17 mouse cellular contexts compared by ENCODE assay signal in the genomic region with DNA sequence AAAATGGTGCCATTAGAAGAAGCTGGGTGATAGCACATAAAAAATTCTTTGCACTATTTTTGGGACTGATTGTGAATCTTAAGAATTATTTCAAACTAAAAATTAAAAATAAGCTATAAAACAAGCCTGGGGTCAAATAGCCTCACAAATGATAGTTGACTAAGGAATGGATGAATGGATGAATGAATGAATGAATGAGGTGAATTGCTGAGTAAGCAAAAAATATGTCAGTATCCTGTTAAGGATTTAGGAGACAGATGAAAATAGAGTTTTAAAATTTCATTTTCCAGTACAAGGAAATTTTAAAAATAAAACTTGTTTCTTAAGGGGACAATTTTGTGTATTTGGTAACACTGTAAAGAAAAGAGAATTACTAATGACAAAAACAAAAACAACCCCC.
"Had no signal": no experiment of that assay in that cellular context is flagged by ENCODE, and none has a peak within 500 bp of the region (broad histone marks: within the 10 kb centered on the region; RNA-seq: fewer than 3 reads in every experiment).

No protein-coding gene starts in this region.

- H3K9ac ChIP-seq: liver, embryonic 12.5 days; liver, embryonic 14.5 days; midbrain, embryonic 12.5 days; neural tube, embryonic 13.5 days; neural tube, embryonic 15.5 days had no signal

- H3K4me2 ChIP-seq: liver, embryonic 12.5 days; midbrain, embryonic 12.5 days; neural tube, embryonic 13.5 days; neural tube, embryonic 15.5 days had no signal

- H3K9me3 ChIP-seq: liver, embryonic 12.5 days; midbrain, embryonic 10.5 days; midbrain, embryonic 12.5 days; neural tube, embryonic 13.5 days; neural tube, embryonic 15.5 days had no signal

- H3K4me1 ChIP-seq: liver, embryonic 12.5 days; midbrain, embryonic 10.5 days; midbrain, embryonic 12.5 days; neural tube, embryonic 13.5 days; neural tube, embryonic 15.5 days had no signal

- ATAC-seq: liver, embryonic 12.5 days; lung, postnatal 0 days; midbrain, embryonic 16.5 days had no signal

- H3K27me3 ChIP-seq: liver, embryonic 12.5 days; midbrain, embryonic 12.5 days; neural tube, embryonic 13.5 days; neural tube, embryonic 15.5 days had no signal

- DNase-seq: lung, adult 18-20 months; lung, postnatal 4 days; midbrain, embryonic 14.5 days; retina, postnatal 1 day; right cerebral cortex, adult 18-20 months; thymus, adult 18-20 months; thymus, postnatal 14 days; thymus, postnatal 36 days had no signal

- H3K27ac ChIP-seq: liver, embryonic 12.5 days; liver, embryonic 14.5 days; midbrain, embryonic 10.5 days; midbrain, embryonic 12.5 days; neural tube, embryonic 15.5 days had no signal

- H3K4me3 ChIP-seq: liver, embryonic 12.5 days; midbrain, embryonic 10.5 days; midbrain, embryonic 12.5 days; myocyte; neural tube, embryonic 13.5 days; neural tube, embryonic 15.5 days had no signal

- H3K36me3 ChIP-seq: liver, embryonic 12.5 days; midbrain, embryonic 10.5 days; midbrain, embryonic 12.5 days; neural tube, embryonic 13.5 days; neural tube, embryonic 15.5 days had no signal
